Mouse (Mus musculus) adrenal gland, postnatal 14 days (tissue): ENCODE measurements around the gene Neurl1a. TPM values are rescaled to one million over a fixed set of nuclear protein-coding genes. Genes with fewer than 3 reads are reported as not detected.

Experiments used
- DNase-seq: peaks from one replicate; pipeline ENCODE4 v3.0.0; 2021; ENCODE audit warnings: mixed read lengths
- total RNA-seq: library from RNA; stranded (reverse); gene quantifications from 2 replicates; pipeline ENCODE4 v1.2.3, GENCODE M21; 2021

The Neurl1a gene
- total RNA-seq, 1 experiment from 2014 or later = 15.3 TPM

DNA sequence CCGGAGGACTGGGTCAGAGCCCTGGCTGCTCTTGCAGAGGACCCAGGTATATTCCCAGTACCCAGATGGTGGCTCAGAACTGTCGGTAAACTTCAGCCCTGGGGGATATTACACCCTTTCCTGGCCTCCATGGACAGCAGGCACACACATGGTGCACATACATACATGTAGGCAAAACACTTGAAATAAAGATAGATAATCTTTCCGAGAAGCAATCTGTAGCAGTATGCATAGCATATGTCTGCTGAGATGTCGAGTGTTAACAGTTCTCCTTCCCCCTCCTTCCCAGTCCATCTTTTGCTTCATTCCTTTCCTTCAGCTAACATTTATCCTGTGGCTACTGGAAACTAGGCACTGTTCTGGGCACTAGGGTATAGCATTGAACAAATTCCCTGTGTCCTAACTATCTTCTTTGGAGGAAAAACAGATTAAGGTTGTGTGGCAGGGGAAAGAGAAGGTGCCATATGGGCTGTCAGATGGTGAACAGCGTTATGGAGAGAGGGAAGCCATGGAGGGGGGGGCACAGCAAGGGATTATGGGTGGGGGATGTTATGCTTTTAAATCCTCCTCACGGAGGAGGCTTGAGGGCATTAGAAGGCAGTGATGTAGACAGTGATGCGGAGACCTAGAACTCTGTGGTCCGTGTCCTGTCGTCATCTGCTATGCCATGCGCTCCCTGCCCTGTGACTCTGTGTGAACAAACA lies 33.1 kb downstream of the Neurl1a start:
- DNase-seq = no peak

DNA sequence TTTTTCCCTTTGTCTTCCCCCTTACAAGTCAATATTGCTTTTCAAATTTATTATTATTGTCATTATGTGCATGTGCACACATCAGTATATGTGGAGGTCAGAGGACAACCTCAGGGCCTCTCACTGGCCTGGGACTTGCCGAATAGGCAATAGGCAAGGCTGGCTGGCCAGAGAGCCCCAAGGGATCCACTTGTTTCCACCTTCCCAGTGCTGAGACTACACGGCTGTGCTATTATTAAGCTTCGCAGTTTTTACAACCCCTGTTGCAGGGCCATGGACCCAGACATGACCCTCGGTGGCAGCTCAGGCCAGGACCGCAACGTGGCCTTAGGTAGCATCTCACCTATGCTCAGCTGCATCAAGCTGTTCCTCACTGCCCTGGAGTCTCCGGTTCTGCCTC lies 33.8 kb downstream of the Neurl1a start:
- DNase-seq = no peak

DNA sequence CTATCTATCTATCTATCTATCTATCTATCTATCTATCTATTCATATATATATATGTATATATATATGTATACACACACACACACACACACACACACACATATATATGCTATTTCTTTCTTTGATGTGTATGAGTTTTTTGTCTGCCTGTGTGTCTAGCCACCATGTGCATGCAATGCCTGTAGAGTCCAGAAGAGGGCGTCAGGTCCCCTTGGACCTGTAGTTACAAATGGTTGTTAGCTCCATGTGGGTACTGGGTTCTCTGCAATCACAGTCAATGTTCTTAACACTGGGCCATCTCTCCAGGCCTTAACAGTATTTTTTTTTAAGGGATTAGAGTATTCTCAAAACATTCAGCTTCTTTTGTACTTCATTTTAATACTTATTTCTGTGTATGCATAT lies 34.9 kb downstream of the Neurl1a start:
- peak; percentile 46 for DNase-seq

DNA sequence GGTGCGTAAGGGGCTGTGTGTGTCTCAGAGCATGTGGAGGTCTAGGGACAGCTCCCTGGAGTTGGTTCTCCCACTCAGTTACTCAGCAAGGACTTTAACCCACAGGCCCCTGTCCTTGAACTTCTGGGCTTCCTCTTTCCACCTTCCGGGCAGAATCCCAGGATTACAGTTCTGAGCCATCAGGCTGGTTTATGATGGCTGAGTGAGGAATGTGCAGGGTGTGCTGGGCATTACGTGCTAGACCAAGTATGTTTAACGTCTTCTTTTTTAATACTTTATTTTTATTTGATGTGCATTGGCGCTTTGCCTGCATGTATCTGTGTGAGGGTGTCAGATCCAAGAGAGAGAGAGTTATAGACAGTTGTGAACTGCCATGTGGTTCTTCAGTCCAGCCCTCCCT lies 38.1 kb downstream of the Neurl1a start:
- DNase-seq = peak; percentile 70

DNA sequence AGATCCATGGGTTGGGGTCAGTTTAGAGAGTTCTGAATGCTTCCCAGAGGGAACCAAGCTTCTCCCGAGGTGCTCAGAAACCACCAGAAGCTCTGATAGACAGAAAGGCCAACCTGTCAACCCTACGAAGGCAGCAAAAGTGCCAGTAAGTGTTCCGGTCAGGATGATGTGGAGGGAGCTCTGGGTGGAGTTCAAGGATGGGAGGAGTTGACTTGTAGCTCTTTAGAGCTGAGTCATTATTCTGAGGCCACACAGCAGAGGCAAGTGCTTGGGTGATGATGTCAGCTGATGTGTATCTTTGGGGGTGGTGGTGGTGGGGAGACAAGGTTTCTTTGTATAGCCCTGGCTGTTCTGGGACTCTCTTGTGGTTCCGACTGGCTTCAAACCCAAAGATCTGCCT lies 41.0 kb downstream of the Neurl1a start:
- DNase-seq = peak; percentile 65

DNA sequence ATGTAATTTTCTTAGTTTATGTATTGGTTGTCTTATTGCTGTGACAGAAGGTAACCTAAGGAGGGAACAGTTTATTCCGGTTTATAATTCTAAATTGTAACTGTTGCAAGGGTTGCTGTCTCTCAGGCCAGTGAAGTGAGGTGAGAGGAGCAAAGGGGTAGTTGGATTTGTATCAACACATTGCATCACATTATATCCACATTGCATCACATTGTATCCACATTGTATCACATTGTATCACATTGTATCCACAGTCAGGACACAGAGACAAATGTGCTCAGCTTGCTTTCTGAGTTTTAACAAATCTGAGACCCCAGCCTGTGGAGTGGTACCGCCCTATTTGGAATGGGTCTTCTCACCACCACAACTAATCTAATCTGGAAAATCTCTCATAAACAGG lies 41.6 kb downstream of the Neurl1a start:
- no peak for DNase-seq

DNA sequence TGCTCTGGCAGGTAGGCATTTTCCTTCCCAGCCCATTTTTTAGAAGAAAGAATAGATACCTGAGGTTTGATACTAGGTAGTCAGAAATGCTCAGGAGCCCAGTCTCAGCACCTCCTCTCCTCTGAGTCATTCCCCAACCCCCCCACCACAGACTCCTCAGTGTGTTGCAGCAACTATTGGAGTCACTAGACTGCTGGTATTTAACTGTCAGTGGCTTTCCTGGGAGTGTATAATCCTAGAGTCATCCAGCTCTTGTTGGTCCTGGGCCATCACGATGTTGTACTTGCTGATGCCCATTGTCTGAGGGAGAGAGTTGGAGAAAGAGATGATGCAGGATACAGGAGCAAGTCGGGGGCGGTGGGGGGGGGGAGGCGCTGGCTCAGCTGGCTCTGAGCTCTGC lies 42.4 kb downstream of the Neurl1a start:
- DNase-seq = no peak

DNA sequence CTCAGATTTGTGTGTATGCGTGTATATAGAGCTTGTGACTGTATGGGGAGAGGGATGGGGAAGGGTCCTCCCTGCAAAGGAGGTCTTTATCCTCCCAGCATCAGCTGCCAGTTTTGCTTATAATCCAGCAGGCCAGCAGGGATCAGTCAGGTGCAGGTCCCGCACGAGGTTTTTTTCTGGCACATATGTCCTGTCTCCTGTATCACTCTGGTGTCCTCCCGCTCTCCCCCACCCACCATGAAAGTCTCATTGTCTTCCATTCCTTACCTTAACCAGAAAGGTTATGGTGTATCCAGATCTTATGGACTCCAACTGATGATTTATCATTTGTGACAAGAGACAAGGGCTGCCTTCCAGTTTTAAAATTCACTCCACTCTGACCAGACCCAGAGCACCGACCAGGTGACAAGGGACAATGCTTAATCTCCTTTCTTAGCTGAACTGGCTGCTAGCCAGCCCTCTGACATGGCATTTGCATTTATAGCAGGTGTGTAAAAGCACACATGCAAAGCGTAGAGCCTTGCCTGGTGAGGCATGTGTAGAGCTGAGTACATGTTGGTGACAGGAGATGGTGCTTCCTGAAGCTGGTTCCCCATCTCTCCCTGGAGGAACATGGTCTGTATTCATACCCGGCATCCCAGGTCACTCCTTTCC lies 43.0 kb downstream of the Neurl1a start:
- no peak for DNase-seq

DNA sequence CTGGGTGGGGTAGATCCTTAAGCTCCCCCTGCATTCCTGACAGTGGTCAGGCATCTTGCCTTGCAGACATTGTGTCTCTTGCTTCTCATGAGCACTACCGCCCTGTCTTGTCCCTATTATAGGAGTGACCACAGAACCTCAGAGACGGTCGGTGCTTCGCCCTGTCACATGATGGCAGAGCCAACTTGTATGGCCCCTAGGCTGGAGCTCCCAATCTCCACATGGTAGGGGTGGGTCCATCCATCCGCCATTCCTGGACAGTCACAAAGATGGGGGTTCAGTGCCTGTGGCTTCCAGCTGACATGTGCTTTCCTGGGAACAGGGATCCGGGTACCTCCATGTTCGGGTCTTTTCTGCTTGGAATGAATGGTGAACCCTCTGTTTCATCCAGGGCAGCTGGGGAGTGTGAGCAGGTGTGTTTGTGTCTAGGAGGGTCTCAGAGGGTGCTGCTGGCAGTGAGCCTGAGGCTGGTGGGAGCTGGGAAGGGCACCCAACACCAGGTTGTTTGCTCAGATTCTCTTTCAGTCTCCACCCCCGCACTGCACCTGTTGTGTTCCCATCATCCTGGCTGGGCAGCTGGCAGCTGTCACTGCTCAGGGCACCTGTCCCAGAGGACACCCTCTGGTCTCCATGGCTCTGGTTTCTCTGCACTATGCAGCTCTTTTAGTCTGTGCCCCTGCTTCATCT lies 43.7 kb downstream of the Neurl1a start:
- no peak for DNase-seq

DNA sequence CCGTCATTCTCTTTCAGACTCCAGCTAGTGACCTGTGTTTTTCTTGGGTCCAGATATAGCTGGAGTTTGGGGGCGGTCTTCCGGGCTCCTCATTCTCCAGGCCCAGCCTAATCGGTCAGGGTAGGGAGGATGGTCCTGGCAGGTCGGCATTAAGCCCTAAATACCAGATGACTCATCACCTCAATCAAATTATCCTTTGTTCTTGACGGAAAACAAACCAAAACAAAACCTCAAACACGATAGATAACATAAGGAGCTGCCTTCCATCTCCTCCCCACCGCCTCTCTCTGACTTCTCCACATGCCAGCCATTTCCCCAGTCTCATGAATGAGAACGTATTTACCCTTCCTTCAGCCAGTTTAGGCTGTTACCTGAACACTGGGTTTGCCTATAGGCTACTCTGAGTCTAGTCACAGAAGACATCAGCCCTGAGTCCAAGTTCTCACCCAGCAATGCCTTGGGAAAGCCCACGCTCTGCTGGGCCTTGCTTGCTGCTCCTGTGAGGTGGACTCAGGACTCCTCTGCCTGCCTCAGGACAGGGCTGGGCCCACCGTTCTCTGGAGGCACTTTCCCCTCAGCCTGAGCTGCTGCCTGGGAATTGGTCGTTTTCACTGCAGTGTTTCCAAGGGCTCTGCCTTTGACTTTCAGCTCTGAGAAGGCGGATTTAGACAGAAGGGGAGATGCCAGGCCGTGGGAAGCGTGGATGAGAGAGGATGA lies 44.4 kb downstream of the Neurl1a start:
- peak; percentile 62 for DNase-seq

DNA sequence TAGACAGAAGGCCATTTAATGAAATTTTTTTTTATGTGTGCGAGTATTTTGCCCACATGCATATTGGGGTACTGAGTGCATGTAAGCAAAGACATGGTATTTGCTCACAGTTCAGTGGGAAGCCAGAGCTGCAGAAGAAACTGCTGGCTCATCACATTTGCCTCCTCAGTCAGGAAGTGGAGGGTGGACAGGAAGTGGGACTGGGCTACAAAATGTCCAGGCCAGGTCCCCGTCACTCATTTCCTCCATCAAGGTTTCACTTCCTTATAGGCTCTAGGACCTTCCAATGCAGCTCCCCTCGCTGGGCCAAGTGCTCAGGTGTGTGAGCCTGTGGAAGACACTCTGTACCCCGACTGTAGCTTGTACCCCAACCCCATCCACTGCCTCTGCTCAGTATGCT lies 46.1 kb downstream of the Neurl1a start:
- no peak for DNase-seq

DNA sequence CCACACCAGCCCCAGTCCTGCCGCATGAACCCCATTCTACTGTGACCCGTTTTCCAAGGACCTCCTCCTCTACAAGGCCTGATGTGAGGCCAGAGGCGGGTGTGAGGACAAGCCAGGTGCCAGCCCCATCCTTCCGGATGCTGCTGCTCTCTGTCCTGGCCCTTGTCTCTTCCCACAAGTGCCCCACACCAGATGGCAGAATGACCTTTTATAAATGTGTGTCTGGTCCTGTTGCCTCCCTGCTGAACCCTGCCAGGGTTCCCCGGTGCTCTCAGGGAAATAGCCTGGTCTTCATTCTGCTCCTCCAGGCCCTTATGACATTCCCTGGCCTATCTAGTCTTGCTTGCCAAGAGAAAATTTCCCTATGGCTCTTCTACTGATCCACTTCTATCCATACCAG lies 47.2 kb downstream of the Neurl1a start:
- no peak for DNase-seq

DNA sequence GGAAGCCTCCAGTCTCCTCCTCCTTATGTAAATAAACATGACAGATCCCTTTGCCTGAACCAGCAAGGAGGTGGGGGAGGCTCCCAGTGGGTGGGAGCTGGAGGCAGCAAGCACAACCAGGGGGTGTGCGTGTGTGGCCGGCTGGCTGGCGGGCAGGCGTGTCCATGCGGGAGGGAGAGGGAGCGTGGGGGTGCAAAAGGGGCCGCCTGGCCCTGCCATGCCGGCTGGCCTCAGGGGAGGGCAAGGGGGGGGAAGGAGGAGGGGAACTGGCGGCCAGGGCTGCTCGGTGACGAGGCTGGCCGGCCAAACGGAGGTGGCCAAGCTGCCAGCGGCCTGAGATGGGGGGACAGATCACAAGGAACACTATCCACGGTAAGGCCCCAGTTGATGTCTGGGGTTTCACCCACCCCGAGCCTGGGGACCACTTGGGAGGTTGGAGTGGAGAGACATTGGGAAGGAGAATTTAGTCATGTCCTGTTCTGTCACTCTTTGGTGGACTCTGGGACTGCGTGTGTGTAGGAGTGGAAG lies 50.2 kb downstream of the Neurl1a start:
- DNase-seq = peak; percentile 87

DNA sequence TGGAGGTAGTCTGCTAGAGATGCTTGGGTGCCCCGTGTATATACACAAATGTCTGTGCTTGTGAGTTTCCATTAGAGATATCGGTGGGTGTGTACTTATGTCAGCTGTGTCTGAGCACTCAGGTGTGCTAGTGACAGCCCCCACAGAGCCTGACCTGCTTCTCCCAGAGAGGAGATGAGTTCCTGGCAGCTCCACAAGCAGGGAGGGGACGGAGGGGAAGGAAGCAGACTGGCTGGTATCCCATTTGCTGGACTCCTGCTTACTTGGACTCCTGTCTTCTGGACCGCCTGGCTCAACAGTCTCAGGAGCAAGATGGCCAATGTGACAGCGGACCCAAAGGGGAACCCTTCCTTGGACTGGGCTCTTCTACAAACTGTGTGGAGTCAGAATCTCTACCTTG lies 50.8 kb downstream of the Neurl1a start:
- DNase-seq = no peak

DNA sequence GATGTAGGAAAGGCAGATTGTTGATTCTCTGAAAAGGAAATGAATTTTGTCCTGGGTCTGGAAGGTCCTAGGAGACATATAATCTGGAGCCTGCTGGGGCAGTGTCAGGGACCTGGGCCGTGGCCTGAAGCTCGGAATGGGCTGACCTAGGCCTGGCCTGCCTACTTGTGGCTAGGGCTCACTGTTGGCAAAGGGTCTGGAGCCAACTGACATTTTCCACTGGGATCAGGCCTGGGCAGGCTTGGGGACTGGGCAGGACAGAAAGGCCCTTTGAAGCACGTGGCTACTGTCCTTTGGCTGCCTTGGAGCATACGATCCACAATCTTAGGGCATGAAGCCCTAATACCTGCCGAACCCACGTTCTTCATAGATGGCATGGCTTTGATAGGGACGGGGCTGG lies 51.5 kb downstream of the Neurl1a start:
- peak; percentile 37 for DNase-seq

DNA sequence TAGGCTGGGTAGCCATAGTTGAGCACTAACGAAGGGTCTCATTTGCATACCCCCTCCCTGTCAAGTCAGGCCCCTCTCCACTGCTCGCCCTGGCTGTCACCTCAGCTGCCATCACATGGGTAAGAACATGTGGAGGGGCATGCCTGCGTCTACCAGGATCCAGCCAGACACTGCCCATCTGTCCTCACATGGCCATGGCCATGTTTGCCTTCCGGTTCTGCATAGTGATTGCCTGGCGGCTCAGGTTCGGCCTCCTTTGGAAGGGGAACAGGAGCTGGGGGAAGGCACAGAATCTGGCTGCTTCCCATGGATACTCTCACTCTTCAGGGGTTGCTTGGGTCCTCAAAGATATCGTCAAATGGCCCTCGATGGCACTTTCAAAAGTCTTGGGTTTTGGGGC lies 52.1 kb downstream of the Neurl1a start:
- no peak for DNase-seq

DNA sequence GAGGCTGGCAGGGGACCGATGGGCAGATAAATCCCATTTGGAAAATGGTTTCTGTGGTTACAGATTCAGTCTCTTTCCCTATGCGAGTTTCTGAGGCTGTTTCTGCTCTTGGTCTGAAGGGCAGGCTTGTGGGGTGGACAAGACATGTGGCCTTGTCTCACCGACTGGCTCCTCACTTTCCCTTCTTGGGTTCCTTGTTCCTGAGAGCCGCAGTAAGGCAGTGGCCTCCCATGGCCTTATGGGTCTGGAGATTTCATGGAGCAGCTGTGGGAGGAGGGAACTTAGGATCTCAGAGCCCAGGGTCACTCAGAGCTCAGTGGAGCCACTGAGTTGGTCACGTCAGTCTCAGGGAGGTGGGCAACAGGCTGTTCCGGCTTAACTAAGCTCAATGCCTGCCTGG lies 52.8 kb downstream of the Neurl1a start:
- DNase-seq = no peak

DNA sequence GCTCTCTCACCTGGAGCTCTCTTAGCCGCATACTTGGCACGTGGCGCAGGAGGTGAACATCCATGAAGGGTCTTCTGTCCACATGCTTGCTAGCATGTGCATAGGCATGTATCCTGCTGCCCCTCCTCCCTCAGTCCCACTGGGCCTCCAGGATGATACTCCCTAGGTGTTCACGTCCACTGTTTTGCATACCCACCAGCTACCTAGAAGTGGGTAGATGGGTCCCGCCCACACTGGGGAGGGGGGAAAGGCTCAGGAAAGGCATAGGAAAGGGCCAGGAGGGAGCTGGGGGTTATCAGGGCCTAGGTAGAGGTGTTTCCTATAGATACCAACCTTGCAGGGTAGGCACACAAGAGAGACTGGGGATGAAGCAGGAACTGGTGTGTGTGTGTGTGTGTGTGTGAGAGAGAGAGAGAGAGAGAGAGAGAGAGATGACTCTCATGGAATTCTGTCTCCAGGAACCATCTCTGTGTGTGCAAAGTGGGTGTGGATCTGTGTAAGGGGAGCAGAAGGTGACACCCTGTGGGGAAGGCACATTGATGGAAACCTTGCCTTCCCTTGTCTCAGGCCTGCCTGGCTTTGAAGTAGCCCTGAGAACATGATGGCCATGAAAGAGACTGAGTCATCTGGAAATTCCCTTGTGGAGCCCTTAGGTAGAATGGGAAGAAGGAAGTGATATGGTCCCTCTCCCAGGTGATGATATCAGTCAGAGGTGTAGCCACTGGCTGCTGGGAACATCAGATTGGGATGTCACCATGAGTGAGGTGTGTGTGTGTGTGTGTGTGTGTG lies 53.7 kb downstream of the Neurl1a start:
- DNase-seq = no peak

DNA sequence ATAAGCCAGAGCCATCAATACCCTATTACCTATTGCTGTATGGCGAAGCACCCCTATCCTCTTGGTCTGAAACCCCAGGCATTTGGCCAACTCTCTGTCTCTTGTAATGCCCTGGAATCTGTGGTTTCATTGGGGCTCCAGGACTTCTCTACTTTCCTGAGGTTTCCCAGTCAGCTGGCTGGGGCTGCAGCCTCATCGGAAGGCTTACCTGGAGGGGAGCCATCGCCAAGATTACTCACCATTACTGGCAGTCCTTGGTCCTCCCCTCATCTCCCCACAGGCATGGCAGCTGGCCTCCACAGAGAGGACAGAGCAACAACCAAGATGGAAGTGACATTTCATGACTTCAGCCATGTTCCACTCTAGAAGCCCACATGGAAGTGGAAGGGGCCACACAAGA lies 54.5 kb downstream of the Neurl1a start:
- no peak for DNase-seq

DNA sequence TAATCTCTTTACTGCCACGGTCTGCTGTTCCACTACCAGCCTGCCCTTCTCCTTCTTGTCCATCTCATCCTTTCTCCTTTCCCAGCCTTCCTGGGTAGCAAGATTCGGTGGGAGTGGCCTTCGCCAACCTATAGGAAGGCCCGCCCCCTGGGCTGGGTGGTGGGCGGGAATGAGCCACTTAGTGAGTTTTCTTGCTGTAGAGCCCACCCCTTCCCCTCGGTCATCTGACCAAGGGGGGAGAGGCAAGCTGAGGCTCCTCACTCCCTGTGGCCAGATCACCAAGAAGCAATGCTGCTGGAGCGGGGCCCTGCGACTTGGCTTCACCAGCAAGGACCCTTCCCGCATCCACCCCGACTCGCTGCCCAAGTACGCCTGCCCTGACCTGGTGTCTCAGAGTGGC lies 61.5 kb downstream of the Neurl1a start:
- no peak for DNase-seq

DNA sequence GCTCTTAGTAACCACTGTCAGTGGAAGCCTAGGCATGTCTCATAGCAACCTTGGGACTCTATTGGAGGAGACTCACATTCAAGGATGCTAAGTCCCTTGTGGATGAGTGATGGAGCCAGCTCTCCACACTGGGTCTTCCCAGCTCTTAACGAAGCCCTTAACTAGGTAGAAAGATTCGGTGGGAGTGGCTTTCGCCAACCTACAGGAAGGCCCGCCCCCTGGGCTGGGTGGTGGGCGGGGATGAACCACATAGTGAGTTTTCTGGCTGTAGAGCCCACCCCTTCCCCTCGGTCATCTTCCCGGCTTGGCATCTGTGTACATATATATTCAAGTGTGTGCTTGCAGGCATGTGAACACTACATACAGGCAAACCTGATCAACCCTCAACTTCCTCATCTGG lies 62.3 kb downstream of the Neurl1a start:
- no peak for DNase-seq

DNA sequence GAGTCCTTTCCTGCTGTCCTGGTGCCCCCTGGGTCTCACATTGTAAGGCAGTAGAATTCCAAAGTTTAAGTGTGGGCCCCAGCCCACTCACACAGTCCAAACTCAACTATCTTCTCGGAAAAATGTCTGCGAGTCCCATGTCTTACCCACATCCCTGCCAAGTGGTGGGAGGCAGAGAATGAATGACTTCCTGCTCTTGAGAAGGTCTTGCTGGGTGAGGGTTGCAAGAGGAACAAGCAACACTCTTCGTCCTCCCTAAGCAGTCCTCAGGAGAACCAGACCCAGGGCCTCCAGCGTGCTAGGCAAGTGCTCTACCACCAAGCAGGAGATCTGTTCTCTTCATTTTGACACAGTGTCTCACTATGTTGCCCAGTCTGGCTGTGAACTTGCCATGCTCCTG lies 63.6 kb downstream of the Neurl1a start:
- DNase-seq = no peak
